In the genomic region with DNA sequence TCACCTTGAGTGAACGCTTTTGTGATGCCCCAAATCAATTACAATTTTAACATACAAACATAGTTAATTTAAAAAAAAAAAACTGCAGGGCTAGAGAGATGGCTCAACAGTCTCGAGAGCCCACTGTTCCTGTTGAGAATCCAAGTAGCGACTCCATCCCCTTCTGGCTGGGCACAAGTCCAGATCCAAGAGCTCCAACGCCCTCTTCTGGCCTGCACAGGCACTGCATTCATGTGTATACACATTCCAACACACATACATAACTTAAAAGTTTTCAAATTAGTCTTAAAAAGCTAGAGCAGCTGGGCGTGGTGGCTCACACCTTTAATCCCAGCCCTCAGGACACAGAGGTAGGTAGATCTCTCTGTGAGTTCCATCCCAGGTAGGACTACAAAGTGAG, we compare ENCODE assay signal across 13 mouse cellular contexts. TPM values are rescaled to one million over a fixed set of nuclear protein-coding genes. Genes with fewer than 3 reads are reported as not detected.
DNase-seq lines count a peak whose midpoint lies in the region; ATAC-seq and TF ChIP-seq lines count a peak whose summit lies in the region.
"Had no signal": no experiment of that assay in that cellular context is flagged by ENCODE, and none has a peak within 500 bp of the region (broad histone marks: within the 10 kb centered on the region; RNA-seq: fewer than 3 reads in every experiment).

No protein-coding gene starts in this region.

- DNase-seq in right cerebral cortex, postnatal 14 days = peak; percentile 22
- DNase-seq in right cerebral cortex, adult 18-20 months = no peak
- peak; percentile 45 for DNase-seq in thymus, postnatal 25 days
- no peak for DNase-seq in gastrocnemius, adult 8-10 months (ENCODE audit: low spot score in 2 of 2)
- DNase-seq: cerebellum, adult 11-12 months; kidney, adult 18-20 months had no signal

- no peak overlapping the region for H3K9ac ChIP-seq in intestine, postnatal 0 days (ENCODE audit: low read depth, low read length)
- H3K9ac ChIP-seq in intestine, embryonic 15.5 days = no peak overlapping the region
- H3K9ac ChIP-seq: heart, embryonic 13.5 days; stomach, embryonic 15.5 days had no signal

- H3K27ac ChIP-seq in intestine, postnatal 0 days (ENCODE audit: low read depth, low read length) = no peak overlapping the region
- no peak overlapping the region for H3K27ac ChIP-seq in intestine, embryonic 15.5 days
- H3K27ac ChIP-seq in bone marrow macrophage, adult 2 months (ENCODE audit: insufficient read depth, low read depth, low read length) = no peak overlapping the region
- H3K27ac ChIP-seq: heart, embryonic 13.5 days; midbrain, embryonic 10.5 days; stomach, embryonic 15.5 days had no signal

- peak; percentile 56 for TF ChIP-seq CTCF in intestine, postnatal 0 days (IDR thresholded peaks at IDR 0.05; ENCODE audit: low read depth)
- TF ChIP-seq CTCF in bone marrow macrophage, adult 2 months (IDR thresholded peaks at IDR 0.05; ENCODE audit: low read depth, low read length) = peak; percentile 58

- H3K4me2 ChIP-seq in intestine, postnatal 0 days (replicated peaks; ENCODE audit: low read depth) = no peak overlapping the region
- no peak overlapping the region for H3K4me2 ChIP-seq in intestine, embryonic 15.5 days (replicated peaks)
- H3K4me2 ChIP-seq: heart, embryonic 13.5 days; stomach, embryonic 15.5 days had no signal

- no peaks in the 10 kb centered on the region for H3K27me3 ChIP-seq in intestine, postnatal 0 days (replicated peaks; ENCODE audit: control insufficient read depth, insufficient read depth, low read length)
- no peaks in the 10 kb centered on the region for H3K27me3 ChIP-seq in intestine, embryonic 15.5 days (replicated peaks)
- H3K27me3 ChIP-seq: heart, embryonic 13.5 days; stomach, embryonic 15.5 days had no signal

- no peak overlapping the region for H3K4me3 ChIP-seq in intestine, postnatal 0 days (ENCODE audit: low read depth, low read length)
- H3K4me3 ChIP-seq in intestine, embryonic 15.5 days (replicated peaks) = no peak overlapping the region
- H3K4me3 ChIP-seq in bone marrow macrophage, adult 2 months (ENCODE audit: insufficient read depth, low read length) = no peak overlapping the region
- H3K4me3 ChIP-seq: heart, embryonic 13.5 days; midbrain, embryonic 10.5 days; stomach, embryonic 15.5 days had no signal

- H3K36me3 ChIP-seq in intestine, postnatal 0 days (ENCODE audit: control insufficient read depth, insufficient read depth) = no peaks in the 10 kb centered on the region
- no peaks in the 10 kb centered on the region for H3K36me3 ChIP-seq in intestine, embryonic 15.5 days
- H3K36me3 ChIP-seq: heart, embryonic 13.5 days; midbrain, embryonic 10.5 days; stomach, embryonic 15.5 days had no signal

- no peak for TF ChIP-seq POLR2A in bone marrow macrophage, adult 2 months (IDR thresholded peaks at IDR 0.05; ENCODE audit: borderline replicate concordance, low read depth, low read length)

- ATAC-seq in intestine, postnatal 0 days = no peak
- no peak for ATAC-seq in intestine, embryonic 15.5 days
- ATAC-seq in megakaryocyte, adult 5-6 weeks (ENCODE audit: poor library complexity, severe bottlenecking) = no peak

- no peaks in the 10 kb centered on the region for H3K9me3 ChIP-seq in intestine, postnatal 0 days (ENCODE audit: control insufficient read depth)
- no peaks in the 10 kb centered on the region for H3K9me3 ChIP-seq in intestine, embryonic 15.5 days
- H3K9me3 ChIP-seq: heart, embryonic 13.5 days; midbrain, embryonic 10.5 days; stomach, embryonic 15.5 days had no signal

- 65% methylated on average over 5 of the region's 5 CpGs for WGBS in intestine, postnatal 0 days
- WGBS in intestine, embryonic 15.5 days = 66% methylated on average over 5 of the region's 5 CpGs

- no peaks in the 10 kb centered on the region for H3K4me1 ChIP-seq in intestine, postnatal 0 days (replicated peaks; ENCODE audit: control insufficient read depth, insufficient read depth, low read length)
- no peaks in the 10 kb centered on the region for H3K4me1 ChIP-seq in intestine, embryonic 15.5 days (replicated peaks)
- H3K4me1 ChIP-seq in bone marrow macrophage, adult 2 months (ENCODE audit: control insufficient read depth, insufficient read depth, low read length) = peaks cover 10% of the 10 kb centered on the region
- H3K4me1 ChIP-seq: heart, embryonic 13.5 days; midbrain, embryonic 10.5 days; stomach, embryonic 15.5 days had no signal

RNA-seq across cellular contexts. Expression of gene Psmg1, which starts 34.1 kb away (rescaled TPM):
- 31.0 and 32.2 TPM in 2 replicates for polyA plus RNA-seq in intestine, postnatal 0 days (2015; fragmentation: Nextera tagmentation; extraction: Ambion mirVana)
- 90.2 and 94.8 TPM in 2 replicates for polyA plus RNA-seq in intestine, embryonic 15.5 days (2015; fragmentation: Nextera tagmentation; extraction: Ambion mirVana)
- polyA plus RNA-seq in bone marrow macrophage, adult 2 months (2012; ENCODE audit: insufficient read depth, insufficient read length, missing spikeins) = 17.3 and 18.2 TPM in 2 replicates
- total RNA-seq in megakaryocyte, adult 5-6 weeks (2015) = 20.2 and 21.6 TPM in 2 replicates
- 19.3 and 32.2 TPM in 2 replicates for total RNA-seq in megakaryocyte, adult 5-6 weeks (2017)
- total RNA-seq in gastrocnemius, adult 8-10 months (2022) = 10 to 100 TPM; 11.9 to 14.4 (median 12.9) TPM

Comparison
In these comparisons a context has a peak if more than half of its experiments do, and no peak if none do; other contexts are left out.
1. DNase-seq: peak in right cerebral cortex, postnatal 14 days (single experiment) and thymus, postnatal 25 days (single experiment); none in right cerebral cortex, adult 18-20 months (single experiment) and gastrocnemius, adult 8-10 months (0 of 2).